Mouse (Mus musculus) embryonic fibroblast, embryonic 13.5 days (primary cell): ENCODE results near the gene Ctnnbl1. TPM values are rescaled to one million over a fixed set of nuclear protein-coding genes. Genes with fewer than 3 reads are reported as not detected.

Experiments
- H3K27ac ChIP-seq: 2 replicates; pipeline ENCODE4 v1.5.1; 2012; ENCODE audit warnings: low read length, control low read depth, inconsistent platforms; ENCODE audit not compliant: insufficient read depth
- H3K4me1 ChIP-seq: 2 replicates; pipeline ENCODE4 v1.6.1; 2011; ENCODE audit warnings: low read length; ENCODE audit not compliant: control insufficient read depth, insufficient read depth
- H3K4me3 ChIP-seq: 2 replicates; pipeline ENCODE4 v1.5.1; 2011; ENCODE audit warnings: mild to moderate bottlenecking, control low read depth, low read length; ENCODE audit not compliant: insufficient read depth
- CTCF ChIP-seq: IDR thresholded peaks from 2 replicates; pipeline ENCODE4 v1.5.1; 2011; ENCODE audit warnings: mild to moderate bottlenecking, control low read depth, low read length, moderate library complexity, borderline replicate concordance; ENCODE audit not compliant: insufficient read depth
- POLR2A ChIP-seq: IDR thresholded peaks from 2 replicates; pipeline ENCODE4 v1.6.1; 2011; ENCODE audit warnings: low read depth, mild to moderate bottlenecking, control low read depth, low read length, moderate library complexity
- polyA plus RNA-seq: library from polyadenylated mRNA; stranded (reverse); fragments of >200 nt; gene quantifications from 2 replicates; pipeline ENCODE4 v1.2.4, GENCODE M21; 2011; ENCODE audit warnings: low read depth; ENCODE audit not compliant: missing spikeins, insufficient read length

Gene Ctnnbl1
- polyA plus RNA-seq, 1 experiment: 17.5 TPM

DNA sequence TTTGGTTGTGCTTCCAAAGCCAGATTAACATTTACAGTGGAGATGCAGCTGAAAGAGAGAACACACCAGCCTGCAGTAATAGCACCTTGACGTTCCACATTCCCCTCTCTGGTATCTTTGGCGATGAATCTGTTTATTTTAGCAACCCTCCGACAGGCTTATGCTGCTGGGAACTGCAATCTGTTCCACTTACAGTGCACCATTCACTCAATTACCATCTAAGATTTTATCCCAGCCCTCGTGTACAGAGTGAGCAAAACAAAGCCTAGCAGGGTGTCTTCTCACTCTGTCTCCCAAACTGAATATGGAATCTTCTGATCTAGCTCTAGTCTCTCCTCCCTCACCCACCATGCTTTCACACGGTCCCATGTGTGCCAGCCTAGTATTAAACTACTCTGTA is 140.8 kb downstream of the Ctnnbl1 start:
- no peak overlapping the region for H3K27ac ChIP-seq
- no peaks in the 10 kb centered on the region for H3K4me1 ChIP-seq
- TF ChIP-seq CTCF: no peak
- no peak for TF ChIP-seq POLR2A
- H3K4me3 ChIP-seq: no peak overlapping the region

DNA sequence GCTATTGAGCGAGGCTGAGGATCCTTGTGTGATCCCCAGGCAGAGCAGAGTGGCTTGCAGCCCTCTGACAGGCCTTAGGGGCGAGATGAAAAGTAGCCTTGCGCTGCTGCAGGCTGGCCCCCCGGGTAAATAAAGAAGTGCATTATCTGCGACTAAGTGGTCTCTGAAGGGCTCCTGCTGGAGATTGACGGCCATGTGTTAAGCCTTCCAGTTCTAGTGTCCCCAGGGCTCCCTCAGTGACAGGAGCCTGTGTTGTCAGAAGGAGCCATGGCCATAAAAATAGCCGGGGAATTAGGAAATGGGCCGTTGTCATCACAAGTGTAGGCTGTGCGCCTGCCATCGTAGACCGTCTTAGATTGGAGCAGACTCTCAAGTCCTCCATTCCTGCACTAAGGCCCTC is 144.7 kb downstream of the Ctnnbl1 start:
- H3K27ac ChIP-seq: no peak overlapping the region
- no peaks in the 10 kb centered on the region for H3K4me1 ChIP-seq
- no peak overlapping the region for H3K4me3 ChIP-seq
- TF ChIP-seq CTCF (no peak), POLR2A (no peak)

DNA sequence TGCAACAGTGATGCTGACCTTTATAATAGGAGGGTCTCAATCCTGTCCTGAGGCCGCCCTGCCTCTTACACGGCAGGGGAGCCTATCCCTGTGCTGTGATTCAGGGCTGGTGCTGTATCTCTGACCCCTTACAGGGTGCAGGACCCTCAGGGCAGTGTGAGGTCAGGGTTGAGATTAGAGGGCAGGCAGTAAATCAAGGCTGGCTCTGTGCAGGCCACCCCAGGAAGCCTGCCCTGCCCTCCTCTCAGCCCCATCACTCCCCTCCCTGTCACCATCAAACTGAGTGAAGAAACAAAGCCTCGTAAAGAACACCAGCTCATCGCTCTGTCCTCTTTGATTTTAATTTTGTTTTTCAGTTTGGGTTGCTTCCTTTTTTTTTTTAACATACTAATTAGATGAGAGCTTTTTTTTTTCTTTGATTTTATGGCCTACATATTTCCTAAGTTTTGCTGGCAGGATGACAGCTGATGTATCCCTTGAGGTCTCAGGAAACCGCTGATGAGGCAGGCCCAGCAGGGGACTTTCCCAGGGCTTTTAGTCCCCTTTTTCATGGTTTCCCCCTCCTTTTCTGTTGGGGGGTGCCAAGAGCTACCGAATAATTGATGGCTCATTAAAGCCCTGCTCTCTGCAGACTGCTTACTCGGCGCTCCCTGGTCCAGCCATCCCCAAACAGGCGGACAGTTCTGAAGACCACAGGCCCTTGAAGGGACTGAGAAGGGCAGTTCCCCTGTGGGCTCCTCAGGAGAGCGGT is 150.2 kb downstream of the Ctnnbl1 start:
- no peak for TF ChIP-seq CTCF
- no peak for TF ChIP-seq POLR2A
- no peak overlapping the region for H3K4me3 ChIP-seq
- H3K27ac ChIP-seq: no peak overlapping the region
- H3K4me1 ChIP-seq: no peaks in the 10 kb centered on the region

DNA sequence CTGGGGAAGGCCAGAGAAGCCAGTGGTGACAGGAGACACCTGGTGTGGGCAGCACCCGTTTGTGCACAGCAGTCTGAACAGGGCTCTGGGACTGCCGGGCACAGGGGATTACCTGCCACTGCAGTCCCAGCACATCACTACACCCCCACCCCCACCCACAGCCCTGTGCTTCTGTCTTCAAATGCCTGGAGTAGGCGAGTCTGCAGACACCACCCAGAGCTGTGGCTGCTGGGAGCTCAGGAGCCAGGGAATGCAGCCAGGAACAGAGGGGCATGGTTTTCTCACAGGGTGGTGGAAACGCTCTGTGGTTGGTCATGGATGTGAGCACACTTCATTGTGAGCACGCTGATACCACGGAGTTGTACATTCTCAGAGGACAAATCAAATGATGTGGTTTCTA is 154.0 kb downstream of the Ctnnbl1 start:
- TF ChIP-seq POLR2A: no peak
- no peak for TF ChIP-seq CTCF
- H3K27ac ChIP-seq: no peak overlapping the region
- H3K4me3 ChIP-seq: no peak overlapping the region
- H3K4me1 ChIP-seq: no peaks in the 10 kb centered on the region

DNA sequence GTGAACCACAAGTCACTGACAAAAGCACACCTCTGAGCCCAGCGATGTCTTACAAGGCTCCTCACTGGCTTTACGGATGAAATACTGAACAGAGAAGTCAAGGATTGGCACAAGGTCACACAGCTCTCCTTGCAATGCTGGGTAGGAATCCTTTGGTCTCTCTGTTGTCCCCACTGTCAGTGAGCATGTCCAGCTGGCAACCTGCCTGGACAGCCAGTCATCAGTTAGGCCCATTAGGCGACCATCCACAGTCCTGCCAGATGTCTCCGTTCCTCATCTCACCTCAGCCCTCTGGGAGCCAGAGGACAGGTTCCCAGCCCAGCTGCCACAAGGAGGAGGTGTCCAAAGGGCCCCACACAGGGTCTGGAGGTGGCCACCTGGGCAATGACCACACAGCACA is 159.9 kb downstream of the Ctnnbl1 start:
- Histone ChIP-seq H3K4me1 (no peaks in the 10 kb centered on the region), H3K27ac (no peak overlapping the region), H3K4me3 (no peak overlapping the region)
- TF ChIP-seq POLR2A: no peak
- TF ChIP-seq CTCF: no peak

DNA sequence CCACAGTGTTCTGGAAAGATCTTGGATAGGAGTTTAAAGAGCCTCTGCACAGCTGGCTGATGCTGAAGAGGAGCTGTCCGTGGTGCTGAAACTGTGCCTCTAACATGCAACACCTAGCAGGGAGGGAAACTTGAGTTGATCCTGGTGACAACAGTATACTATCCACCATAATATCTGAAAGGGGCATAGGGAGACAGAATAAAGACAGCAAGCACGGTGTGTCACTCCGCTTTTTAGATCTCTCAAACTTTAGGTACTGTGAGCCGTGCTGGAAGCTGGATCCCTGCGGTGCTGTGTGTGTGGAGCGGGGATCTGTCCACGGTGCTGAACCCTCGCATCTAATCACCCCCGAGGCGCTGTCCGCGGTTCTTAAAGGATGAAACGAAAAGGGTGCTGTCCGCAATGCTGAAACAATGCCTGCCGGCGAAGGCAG is 176.0 kb downstream of the Ctnnbl1 start:
- no peak overlapping the region for H3K27ac ChIP-seq
- TF ChIP-seq POLR2A: no peak
- TF ChIP-seq CTCF: no peak
- H3K4me3 ChIP-seq: no peak overlapping the region
- no peaks in the 10 kb centered on the region for H3K4me1 ChIP-seq

DNA sequence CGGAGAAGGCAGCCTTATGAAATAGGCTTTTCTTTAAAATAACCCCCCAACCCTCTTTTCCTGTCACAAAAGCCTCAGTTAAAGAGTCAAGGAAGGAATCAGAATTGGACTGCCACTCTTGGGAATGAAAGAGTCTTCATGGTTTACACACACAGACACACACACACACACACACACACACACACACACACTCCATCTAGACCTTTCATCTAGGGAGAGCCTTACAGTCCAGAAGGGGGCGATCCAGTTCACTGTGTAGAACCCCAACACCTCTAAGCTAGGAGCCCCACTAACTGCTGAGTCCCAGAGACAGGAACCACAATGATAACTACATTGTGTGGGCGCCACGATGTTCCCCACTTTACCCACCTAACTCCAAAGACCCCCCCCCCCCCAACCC is 176.5 kb downstream of the Ctnnbl1 start:
- Histone ChIP-seq H3K4me1 (no peaks in the 10 kb centered on the region), H3K4me3 (no peak overlapping the region), H3K27ac (no peak overlapping the region)
- TF ChIP-seq CTCF: no peak
- TF ChIP-seq POLR2A: no peak

DNA sequence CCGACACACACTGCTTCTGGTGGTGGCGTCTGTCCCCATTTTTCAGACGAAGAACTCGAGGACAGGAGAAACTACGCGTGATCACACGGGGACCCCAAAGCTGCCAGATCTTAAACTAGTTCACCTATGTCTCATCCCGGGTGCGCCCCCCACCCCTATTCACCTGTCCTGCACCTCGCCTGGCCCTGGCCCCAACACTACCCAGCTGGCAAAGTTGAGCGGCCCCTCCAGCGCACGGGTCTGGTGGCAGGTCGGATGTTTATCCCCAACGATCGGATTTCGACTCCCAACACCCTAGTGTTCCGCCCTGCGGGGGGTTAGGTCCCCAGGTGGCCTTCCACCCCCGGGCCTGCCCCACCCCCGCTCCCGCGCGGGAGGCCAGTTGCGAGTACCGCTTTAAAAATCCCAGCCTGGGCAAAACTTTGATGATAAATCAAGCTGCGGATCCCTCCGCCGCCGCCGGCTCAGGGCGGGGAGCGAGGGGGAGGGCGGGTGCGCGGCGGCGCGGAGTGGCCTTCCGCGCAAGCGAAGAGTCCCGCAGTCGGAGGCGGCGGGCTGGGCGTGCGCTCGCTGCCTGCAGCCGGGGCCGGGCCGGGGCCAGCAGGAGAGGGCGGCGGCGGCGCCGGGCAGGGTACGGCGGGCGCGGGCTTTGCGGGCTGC is 177.0 kb downstream of the Ctnnbl1 start, which contains the start of gene Vstm2l:
TSS of gene Vstm2l (plus strand) at position 549 of the 660 bp plus-strand sequence.
- H3K27ac ChIP-seq: no peak within 1 kb of the TSS
- no peak within 1 kb of the TSS for H3K4me3 ChIP-seq
- TF ChIP-seq CTCF: no peak
- TF ChIP-seq POLR2A: no peak
- H3K4me1 ChIP-seq: no peaks in the 10 kb centered on the region

DNA sequence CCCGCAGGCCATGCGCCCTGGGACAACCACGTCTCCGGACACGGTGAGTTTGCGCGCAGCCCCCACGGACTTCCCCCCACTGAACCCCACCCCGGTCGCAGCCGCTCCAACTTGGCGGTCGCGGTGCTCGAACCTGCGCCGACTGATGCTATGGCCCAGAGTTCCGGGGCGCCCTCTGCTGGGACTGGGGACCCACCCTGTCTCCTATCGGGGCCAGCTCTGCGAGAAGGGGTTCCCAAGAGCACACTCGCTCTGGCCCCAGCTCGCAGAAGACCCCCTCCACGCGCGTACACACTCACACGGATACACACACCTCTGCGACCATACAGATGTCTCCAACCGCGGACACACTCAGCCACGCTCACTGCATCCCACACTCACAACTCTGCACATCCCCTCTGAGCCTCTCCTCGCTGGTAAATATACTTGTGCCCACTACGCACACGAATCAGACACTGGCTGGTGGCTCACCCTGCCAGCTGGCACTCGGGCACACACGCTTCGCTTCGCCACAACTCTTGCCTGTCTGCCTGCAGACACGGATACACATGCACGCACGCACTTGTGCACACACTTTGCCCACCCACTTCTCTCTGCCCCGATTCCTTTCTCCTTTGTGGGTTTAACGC is 177.8 kb downstream of the Ctnnbl1 start:
- H3K4me3 ChIP-seq: no peak overlapping the region
- H3K4me1 ChIP-seq: no peaks in the 10 kb centered on the region
- no peak overlapping the region for H3K27ac ChIP-seq
- TF ChIP-seq POLR2A (no peak), CTCF (no peak)

DNA sequence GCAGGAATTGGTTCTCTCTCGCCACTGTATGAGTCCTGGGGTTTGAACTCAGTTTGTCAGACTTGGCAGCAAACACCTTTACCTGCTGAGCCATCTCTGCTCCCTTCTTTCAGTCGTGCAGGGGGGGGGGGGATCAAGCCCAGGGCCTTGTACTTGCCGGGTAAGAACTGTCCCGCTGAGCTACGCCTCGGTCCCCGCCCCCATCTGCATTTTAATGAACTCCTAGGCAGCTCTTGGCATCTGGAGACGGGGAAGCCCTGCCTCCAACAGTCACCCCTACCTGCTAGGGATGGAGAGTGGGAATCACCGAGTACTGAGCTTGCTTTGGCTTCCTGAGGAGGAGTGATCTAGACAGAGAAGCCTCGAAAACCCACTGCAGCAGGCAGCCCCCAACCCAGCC is 181.3 kb downstream of the Ctnnbl1 start:
- H3K4me1 ChIP-seq: no peaks in the 10 kb centered on the region
- H3K4me3 ChIP-seq: no peak overlapping the region
- TF ChIP-seq POLR2A: no peak
- no peak for TF ChIP-seq CTCF
- H3K27ac ChIP-seq: no peak overlapping the region
